Mouse (Mus musculus) forebrain, postnatal 0 days (tissue): ENCODE results near the gene Acoxl. TPM values are rescaled to one million over a fixed set of nuclear protein-coding genes. Genes with fewer than 3 reads are reported as not detected.

ENCODE experiments used
- ATAC-seq: fragments of 200-750 bp; cut with Nextera tagmentation; 2 replicates; pipeline ENCODE4 v1.8.0; 2017; ENCODE audit warnings: mild to moderate bottlenecking, moderate library complexity
- DNase-seq: peaks from one replicate; pipeline ENCODE4 v3.0.0-alpha.2; 2015
- H3K27ac ChIP-seq: fragments of 300-500 bp; sonication (generic); 2 replicates; pipeline ENCODE4 v1.5.1; 2014; ENCODE audit warnings: low read depth, mild to moderate bottlenecking, antibody characterized with exemption, low read length, moderate library complexity, mixed read lengths
- H3K27me3 ChIP-seq: fragments of 300-500 bp; sonication (generic); 2 replicates; pipeline ENCODE4 v1.6.1; 2014; ENCODE audit warnings: mild to moderate bottlenecking, low read length, mixed read lengths; ENCODE audit not compliant: insufficient read depth
- H3K36me3 ChIP-seq: fragments of 300-500 bp; sonication (generic); 2 replicates; pipeline ENCODE4 v1.6.1; 2014; ENCODE audit warnings: mild to moderate bottlenecking, moderate library complexity; ENCODE audit not compliant: insufficient read depth
- H3K4me1 ChIP-seq: fragments of 300-500 bp; sonication (generic); 2 replicates; pipeline ENCODE4 v1.6.1; 2014; ENCODE audit warnings: antibody characterized with exemption; ENCODE audit not compliant: insufficient read depth
- H3K4me2 ChIP-seq: fragments of 300-500 bp; sonication (generic); 2 replicates; pipeline ENCODE4 v1.6.1; 2014; ENCODE audit warnings: low read depth, mild to moderate bottlenecking, moderate library complexity
- H3K4me3 ChIP-seq: fragments of 300-500 bp; sonication (generic); 2 replicates; pipeline ENCODE4 v1.5.1; 2014; ENCODE audit warnings: low read depth, low read length, mixed read lengths
- H3K9ac ChIP-seq: fragments of 300-500 bp; sonication (generic); 2 replicates; pipeline ENCODE4 v1.6.1; 2014; ENCODE audit warnings: mild to moderate bottlenecking
- H3K9me3 ChIP-seq: fragments of 300-500 bp; sonication (generic); 2 replicates; pipeline ENCODE4 v1.6.1; 2016; ENCODE audit warnings: low read length
- CTCF ChIP-seq: sonication (generic); IDR thresholded peaks from 2 replicates; pipeline ENCODE4 v1.5.1; 2016; ENCODE audit warnings: antibody characterized with exemption, control low read depth, low read depth
- WGBS: fragments of 180-500 bp; shearing (Covaris S2); extraction: QIAGEN DNeasy Blood & Tissue Kit; methylation state at CpG from one replicate; pipeline ENCODE4 v1.1.7; 2014; 5-methylcytosine and 5-hydroxymethylcytosine counted together
- polyA plus RNA-seq: library from polyadenylated mRNA; unstranded; fragments of >200 nt; fragmentation: Nextera tagmentation; extraction: Ambion mirVana; gene quantifications from 2 replicates; pipeline ENCODE4 v1.2.1, GENCODE M21; 2015
- total RNA-seq: library from RNA; depleted of rRNA; stranded (reverse); fragments of >200 nt; gene quantifications from 2 replicates; pipeline ENCODE4 v1.2.3, GENCODE M21; 2014

Acoxl gene
- total and polyA plus RNA-seq, 2 experiments from 2014 or later: 0.10 TPM; not detected in 1

DNA sequence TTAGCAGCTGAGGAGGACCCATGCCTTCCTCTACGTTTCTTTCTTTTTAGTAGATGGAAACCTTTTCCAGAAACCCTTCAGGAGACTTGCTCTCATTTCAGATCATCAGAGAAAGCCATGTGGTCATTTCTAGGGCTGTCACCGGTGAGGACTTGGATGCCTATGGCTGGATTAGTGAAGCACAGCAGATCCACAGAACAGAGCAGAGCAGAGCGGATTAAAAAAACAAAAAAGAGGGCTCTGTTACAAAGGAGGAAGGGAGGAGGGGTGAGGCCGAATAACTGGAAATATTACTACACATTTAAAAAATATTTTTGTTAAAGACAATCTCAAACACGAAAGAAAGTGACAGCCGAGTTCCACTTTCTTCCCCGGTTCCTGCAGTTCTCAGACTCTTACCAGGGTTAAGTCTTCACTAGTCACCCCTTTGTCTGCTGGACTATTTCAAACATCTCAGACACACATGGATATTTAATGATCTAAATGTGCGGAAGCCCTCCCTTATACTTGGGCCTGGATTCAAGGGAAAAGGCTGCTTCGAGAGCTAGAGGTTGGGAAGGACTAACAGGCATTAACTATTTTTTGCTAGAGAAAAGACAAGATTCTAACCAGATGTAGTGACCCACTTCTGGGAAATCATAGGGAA lies 88.1 kb downstream of the Acoxl start:
- DNase-seq (no peak), ATAC-seq (no peak)
- no peak for TF ChIP-seq CTCF
- no peak overlapping the region for H3K9ac ChIP-seq
- no peaks in the 10 kb centered on the region for H3K9me3 ChIP-seq
- 71% methylated on average over 9 of the region's 9 CpGs for WGBS
- H3K36me3 ChIP-seq: no peaks in the 10 kb centered on the region
- H3K27me3 ChIP-seq: no peaks in the 10 kb centered on the region
- H3K27ac ChIP-seq: no peak overlapping the region
- no peak overlapping the region for H3K4me2 ChIP-seq
- H3K4me3 ChIP-seq: no peak overlapping the region
- no peaks in the 10 kb centered on the region for H3K4me1 ChIP-seq

- Histone ChIP-seq H3K9me3 (no peaks in the 10 kb centered on the region), H3K4me1 (no peaks in the 10 kb centered on the region), H3K27me3 (no peaks in the 10 kb centered on the region), H3K36me3 (no peaks in the 10 kb centered on the region), H3K4me3 (no peak overlapping the region), H3K4me2 (no peak overlapping the region), H3K27ac (no peak overlapping the region), H3K9ac (no peak overlapping the region)
- WGBS: 35% methylated on average over 15 of the region's 15 CpGs
- ATAC-seq (no peak; the same call in 1 of the 2 replicates), DNase-seq (no peak)
- TF ChIP-seq CTCF: no peak
Observed at GRCm38 (mm10) chr2:127927452-127928273, 89.0 kb downstream of the Acoxl start.

DNA sequence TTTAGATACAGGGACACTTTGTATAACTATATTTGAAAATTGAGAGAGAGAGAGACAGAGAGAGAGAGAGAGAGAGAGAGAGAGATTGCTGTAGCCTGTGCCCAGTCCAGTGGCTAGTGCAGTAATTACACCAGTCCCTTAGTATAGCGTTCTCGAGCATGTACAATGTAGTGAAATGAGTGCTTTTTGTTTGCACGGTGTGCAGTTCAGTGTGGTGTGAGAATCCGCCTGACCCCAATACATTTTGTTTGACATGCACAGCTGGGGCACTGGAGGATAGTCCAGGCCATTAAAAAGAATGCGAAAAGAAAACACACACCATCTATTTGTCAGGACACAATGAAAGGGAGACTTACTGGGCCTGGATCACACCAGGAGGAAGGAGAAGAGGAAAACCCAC lies 89.6 kb downstream of the Acoxl start:
- Histone ChIP-seq H3K27ac (no peak overlapping the region), H3K4me1 (no peaks in the 10 kb centered on the region), H3K9ac (no peak overlapping the region), H3K36me3 (no peaks in the 10 kb centered on the region), H3K4me2 (no peak overlapping the region), H3K4me3 (no peak overlapping the region), H3K27me3 (no peaks in the 10 kb centered on the region), H3K9me3 (no peaks in the 10 kb centered on the region)
- 21% methylated on average over 5 of the region's 5 CpGs for WGBS
- ATAC-seq: no peak
- DNase-seq: no peak
- TF ChIP-seq CTCF: no peak

GRCm38 (mm10) chr2:127928871-127929270 lies 90.2 kb downstream of the Acoxl start:
- H3K4me3 ChIP-seq: no peak overlapping the region
- H3K36me3 ChIP-seq: no peaks in the 10 kb centered on the region
- H3K9ac ChIP-seq: no peak overlapping the region
- no peak for ATAC-seq
- no peaks in the 10 kb centered on the region for H3K9me3 ChIP-seq
- 0 out of 2 replicates have a peak, but pooled peaks cover 4% of the 10 kb centered on the region for H3K4me1 ChIP-seq
- no peaks in the 10 kb centered on the region for H3K27me3 ChIP-seq
- no peak overlapping the region for H3K4me2 ChIP-seq
- 62% methylated on average over 4 of the region's 4 CpGs for WGBS
- H3K27ac ChIP-seq: no peak overlapping the region
- DNase-seq: no peak
- no peak for TF ChIP-seq CTCF

GRCm38 (mm10) chr2:127929939-127930715 lies 91.5 kb downstream of the Acoxl start:
- ATAC-seq (no peak), DNase-seq (no peak)
- TF ChIP-seq CTCF: no peak
- no peaks in the 10 kb centered on the region for H3K9me3 ChIP-seq
- no peaks in the 10 kb centered on the region for H3K27me3 ChIP-seq
- no peak overlapping the region for H3K4me2 ChIP-seq
- H3K4me3 ChIP-seq: no peak overlapping the region
- 46% methylated on average over 6 of the region's 6 CpGs for WGBS
- H3K9ac ChIP-seq: no peak overlapping the region
- no peak overlapping the region for H3K27ac ChIP-seq
- H3K4me1 ChIP-seq: 0 out of 2 replicates have a peak, but pooled peaks cover 6% of the 10 kb centered on the region
- H3K36me3 ChIP-seq: no peaks in the 10 kb centered on the region

GRCm38 (mm10) chr2:127931576-127931975 lies 92.9 kb downstream of the Acoxl start:
- 0 out of 2 replicates have a peak, but pooled peaks cover 7% of the 10 kb centered on the region for H3K4me1 ChIP-seq
- no peaks in the 10 kb centered on the region for H3K9me3 ChIP-seq
- WGBS: 69% methylated on average over 4 of the region's 4 CpGs
- no peak overlapping the region for H3K9ac ChIP-seq
- H3K27ac ChIP-seq: no peak overlapping the region
- H3K36me3 ChIP-seq: no peaks in the 10 kb centered on the region
- no peak for ATAC-seq
- no peak overlapping the region for H3K4me2 ChIP-seq
- no peak overlapping the region for H3K4me3 ChIP-seq
- H3K27me3 ChIP-seq: no peaks in the 10 kb centered on the region
- TF ChIP-seq CTCF: no peak
- DNase-seq: no peak
